Mouse (Mus musculus) limb, embryonic 14.5 days (tissue): ENCODE data around the gene Edar. TPM values are rescaled to one million over a fixed set of nuclear protein-coding genes. Genes with fewer than 3 reads are reported as not detected.

Experiments
- ATAC-seq: fragments of 200-750 bp; cut with Nextera tagmentation; 2 replicates; pipeline ENCODE4 v1.8.0; 2017; ENCODE audit warnings: low read depth, moderate number of reproducible peaks, moderate TSS enrichment; ENCODE audit not compliant: low FRiP score
- DNase-seq: peaks from one replicate; pipeline ENCODE4 v3.0.0-alpha.2; 2015; ENCODE audit warnings: low spot score
- H3K27ac ChIP-seq: fragments of 300-500 bp; sonication (generic); replicated peaks from 2 replicates; pipeline ENCODE4 v1.5.1; 2014; ENCODE audit warnings: low read depth, mild to moderate bottlenecking, low read length, moderate library complexity, mixed read lengths
- H3K27me3 ChIP-seq: fragments of 300-500 bp; sonication (generic); 2 replicates; pipeline ENCODE4 v1.6.1; 2014; ENCODE audit warnings: low read length, mixed read lengths; ENCODE audit not compliant: control insufficient read depth, insufficient read depth
- H3K36me3 ChIP-seq: fragments of 300-500 bp; sonication (generic); 2 replicates; pipeline ENCODE4 v1.6.1; 2014; ENCODE audit warnings: mild to moderate bottlenecking, low read length, moderate library complexity, mixed read lengths; ENCODE audit not compliant: control insufficient read depth, insufficient read depth
- H3K4me1 ChIP-seq: fragments of 300-500 bp; sonication (generic); 2 replicates; pipeline ENCODE4 v1.6.1; 2014; ENCODE audit warnings: antibody characterized with exemption, low read length, mixed read lengths; ENCODE audit not compliant: control insufficient read depth, insufficient read depth
- H3K4me2 ChIP-seq: fragments of 300-500 bp; sonication (generic); replicated peaks from 2 replicates; pipeline ENCODE4 v1.6.1; 2014; ENCODE audit warnings: low read depth, mild to moderate bottlenecking, low read length, moderate library complexity; ENCODE audit not compliant: severe bottlenecking
- H3K4me3 ChIP-seq: fragments of 300-500 bp; sonication (generic); replicated peaks from 2 replicates; pipeline ENCODE4 v1.5.1; 2014; ENCODE audit warnings: low read length
- H3K9ac ChIP-seq: fragments of 300-500 bp; sonication (generic); 2 replicates; pipeline ENCODE4 v1.6.1; 2014; ENCODE audit warnings: mild to moderate bottlenecking, low read depth, low read length, moderate library complexity; ENCODE audit not compliant: severe bottlenecking
- H3K9me3 ChIP-seq: fragments of 300-500 bp; sonication (generic); 2 replicates; pipeline ENCODE4 v1.6.1; 2016; ENCODE audit warnings: low read length; ENCODE audit not compliant: control insufficient read depth
- POLR2A ChIP-seq: fragments of 200-500 bp; IDR thresholded peaks from 2 replicates; pipeline ENCODE4 v1.8.0; 2012; ENCODE audit warnings: inconsistent platforms, mild to moderate bottlenecking, moderate library complexity, borderline replicate concordance; ENCODE audit not compliant: insufficient read depth, insufficient read length; ENCODE audit errors: extremely low read depth
- WGBS: fragments of 180-500 bp; shearing (Covaris S2); extraction: QIAGEN DNeasy Blood & Tissue Kit; methylation state at CpG from one replicate; pipeline ENCODE4 v1.1.7; 2014; 5-methylcytosine and 5-hydroxymethylcytosine counted together
- polyA plus RNA-seq, 2 experiments: library from polyadenylated mRNA; depleted of rRNA in 1 of 2; stranded (reverse) in 1 of 2; unstranded in 1 of 2; fragments of >200 nt; fragmentation: Nextera tagmentation in 1 of 2; extraction: Ambion mirVana in 1 of 2; gene quantifications; 2 replicates each; pipeline versions ENCODE4 v1.2.1 to v1.2.3; 2012 to 2014

The Edar gene
- polyA plus RNA-seq, 2 experiments = 2.2 to 2.8 TPM

DNA sequence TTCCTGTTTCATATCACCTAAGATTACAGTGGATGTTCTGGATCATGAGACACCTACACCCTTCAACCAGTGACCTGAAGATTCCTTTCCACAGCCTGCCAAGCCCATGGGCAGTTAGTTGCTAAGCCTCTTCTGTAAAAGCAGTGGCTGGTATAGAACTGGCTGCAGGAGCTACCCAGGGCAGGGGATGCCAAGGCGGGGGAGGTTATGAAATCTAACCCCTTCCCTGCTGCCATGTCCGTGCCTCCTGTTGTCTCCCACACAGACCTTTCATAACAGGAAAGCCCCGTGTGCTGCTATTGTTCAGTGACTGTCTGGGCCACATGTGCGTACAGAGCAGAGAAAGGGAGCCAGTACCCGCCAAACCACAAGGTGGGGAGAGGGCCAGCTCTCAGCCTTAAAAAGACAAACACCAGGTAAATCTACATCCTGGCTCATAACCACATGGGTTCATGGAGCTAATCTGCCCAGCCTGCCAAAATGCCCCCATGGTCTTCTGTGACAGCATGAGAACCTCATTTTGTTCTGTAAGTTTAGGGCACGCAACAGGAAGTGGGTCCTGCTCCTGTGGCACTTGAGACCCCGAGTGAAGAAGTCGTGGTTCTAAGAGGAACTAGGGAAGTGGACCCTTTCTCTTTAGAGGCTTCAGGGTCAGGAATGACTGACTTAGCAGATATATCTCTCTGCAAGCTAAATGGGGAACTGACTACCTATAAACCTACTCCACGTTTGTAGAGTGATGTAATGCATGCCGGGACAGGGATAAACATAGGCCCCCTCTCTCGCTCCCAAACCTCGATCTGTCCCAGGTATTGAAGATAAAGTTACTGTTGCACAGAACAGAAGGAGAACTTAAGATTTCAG lies 50.4 kb downstream of the Edar start:
- DNase-seq = no peak
- H3K9ac ChIP-seq = no peak overlapping the region
- H3K4me3 ChIP-seq = no peak overlapping the region
- no peak for TF ChIP-seq POLR2A
- no peak overlapping the region for H3K27ac ChIP-seq
- no peaks in the 10 kb centered on the region for H3K36me3 ChIP-seq
- no peak overlapping the region for H3K4me2 ChIP-seq
- H3K9me3 ChIP-seq = no peaks in the 10 kb centered on the region
- 63% methylated on average over 12 of the region's 12 CpGs for WGBS
- no peaks in the 10 kb centered on the region for H3K27me3 ChIP-seq
- H3K4me1 ChIP-seq = no peaks in the 10 kb centered on the region
- ATAC-seq = no peak

DNA sequence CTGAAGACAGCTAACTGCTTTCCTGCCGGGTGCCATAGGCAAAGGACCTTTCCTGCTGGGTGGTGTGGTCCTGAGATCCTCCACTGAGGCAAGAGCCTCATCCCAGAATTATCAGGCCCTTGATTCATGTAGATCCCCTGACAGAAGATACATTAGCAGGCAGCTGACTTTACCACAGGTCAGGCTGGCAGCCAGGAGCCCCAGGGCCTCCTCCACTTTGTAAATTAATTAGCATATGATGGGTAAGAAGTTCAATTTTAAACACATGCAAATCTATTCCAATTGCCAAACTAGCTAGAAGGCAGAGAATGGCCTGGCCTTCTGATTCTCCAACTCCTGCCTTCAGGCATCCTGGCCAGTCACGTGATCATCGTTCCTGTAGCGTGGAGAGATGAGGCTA lies 56.2 kb downstream of the Edar start:
- H3K4me2 ChIP-seq = no peak overlapping the region
- ATAC-seq = no peak

DNA sequence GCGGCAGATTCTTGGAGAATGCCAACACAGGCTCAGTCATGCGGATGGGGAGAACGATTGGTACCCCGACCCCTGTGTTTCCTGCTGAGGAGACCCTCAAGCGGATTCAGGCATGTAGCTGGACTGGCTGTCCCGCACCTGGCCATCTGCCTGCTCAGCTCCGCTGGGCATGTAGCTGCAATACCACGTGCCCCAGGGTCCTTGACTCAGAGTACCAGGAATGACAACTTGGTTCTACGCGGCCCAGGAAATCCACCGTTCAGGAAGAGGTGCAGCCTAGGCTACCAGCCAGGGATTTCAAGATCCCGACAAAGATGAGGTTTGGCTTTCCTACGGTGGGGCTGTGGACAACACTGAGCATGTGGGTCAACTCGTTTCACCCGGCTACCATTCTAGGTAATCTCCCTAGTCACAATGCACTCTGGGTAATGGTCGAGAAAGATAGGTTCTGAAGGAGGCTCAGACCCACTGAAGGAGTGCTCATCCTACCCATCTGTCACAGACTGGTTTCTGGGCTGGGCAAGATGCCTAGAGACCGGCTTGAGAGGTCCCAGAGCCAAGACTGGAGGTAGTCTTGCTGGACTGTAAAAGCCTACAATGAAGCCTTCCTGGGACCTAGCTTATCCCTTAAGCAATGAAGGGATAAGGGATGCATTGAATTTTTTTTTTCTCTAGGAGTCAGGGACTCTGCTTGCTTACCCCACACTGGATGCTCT lies 56.8 kb downstream of the Edar start:
- Histone ChIP-seq H3K27ac (no peak overlapping the region), H3K4me2 (no peak overlapping the region), H3K9me3 (no peaks in the 10 kb centered on the region), H3K27me3 (no peaks in the 10 kb centered on the region), H3K9ac (no peak overlapping the region), H3K4me3 (no peak overlapping the region), H3K36me3 (no peaks in the 10 kb centered on the region), H3K4me1 (no peaks in the 10 kb centered on the region)
- DNase-seq (no peak), ATAC-seq (no peak)
- no peak for TF ChIP-seq POLR2A
- WGBS = 81% methylated on average over 17 of the region's 17 CpGs

More for the DNA sequence above, 56.2 kb downstream of the Edar start:
- no peak for TF ChIP-seq POLR2A
- Histone ChIP-seq H3K27me3 (no peaks in the 10 kb centered on the region), H3K4me3 (no peak overlapping the region), H3K36me3 (no peaks in the 10 kb centered on the region), H3K4me1 (no peaks in the 10 kb centered on the region), H3K27ac (no peak overlapping the region), H3K9ac (no peak overlapping the region), H3K9me3 (no peaks in the 10 kb centered on the region)
- WGBS = 94% methylated on average over 4 of the region's 4 CpGs
- DNase-seq = no peak

DNA sequence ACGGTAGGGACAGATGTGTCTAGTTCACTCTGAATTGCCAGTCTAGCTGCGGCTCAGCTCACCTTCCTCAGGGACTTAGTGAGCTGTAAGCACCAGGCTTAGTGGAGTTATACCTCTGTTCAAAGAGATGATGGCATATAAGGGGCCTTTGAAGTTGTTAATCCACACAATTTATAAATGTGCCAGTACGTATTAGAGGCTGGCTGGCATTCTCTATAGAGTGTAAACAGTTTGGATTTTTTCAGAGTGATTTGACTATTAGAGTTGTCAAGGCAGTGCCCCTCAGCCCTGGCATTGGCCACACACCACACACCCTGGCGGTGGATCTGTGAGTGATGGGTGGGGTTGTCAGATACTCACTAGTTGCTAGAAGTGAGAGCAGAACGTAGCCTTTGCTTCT lies 58.9 kb downstream of the Edar start:
- Histone ChIP-seq H3K4me1 (no peaks in the 10 kb centered on the region), H3K36me3 (no peaks in the 10 kb centered on the region), H3K9ac (no peak overlapping the region), H3K4me2 (no peak overlapping the region), H3K9me3 (no peaks in the 10 kb centered on the region), H3K27ac (no peak overlapping the region), H3K4me3 (no peak overlapping the region), H3K27me3 (no peaks in the 10 kb centered on the region)
- no peak for ATAC-seq
- TF ChIP-seq POLR2A = no peak
- 83% methylated on average over 5 of the region's 5 CpGs for WGBS
- no peak for DNase-seq

DNA sequence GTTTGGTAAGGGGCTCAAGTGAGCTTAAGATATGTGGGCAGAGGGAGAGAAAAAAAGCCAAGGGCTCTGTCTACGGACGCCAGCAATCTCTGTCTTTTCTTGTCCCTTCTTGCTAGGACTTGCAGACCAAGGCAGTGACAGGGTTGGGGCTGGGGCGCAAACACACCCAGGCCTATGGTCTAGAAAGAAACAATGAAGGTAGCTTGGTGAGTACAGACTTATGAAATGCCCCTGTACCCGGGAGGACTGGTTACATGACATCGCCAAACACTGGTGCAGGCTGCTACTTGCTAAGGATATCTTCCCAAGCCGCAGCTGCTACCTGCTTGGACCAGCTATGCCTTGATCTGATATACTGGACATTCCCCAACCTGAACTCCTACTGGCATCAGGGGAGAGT lies 60.9 kb downstream of the Edar start:
- Histone ChIP-seq H3K4me1 (no peaks in the 10 kb centered on the region), H3K4me3 (no peak overlapping the region), H3K4me2 (no peak overlapping the region), H3K9ac (no peak overlapping the region), H3K27me3 (no peaks in the 10 kb centered on the region), H3K9me3 (no peaks in the 10 kb centered on the region), H3K27ac (no peak overlapping the region), H3K36me3 (no peaks in the 10 kb centered on the region)
- TF ChIP-seq POLR2A = no peak
- no peak for DNase-seq
- no peak for ATAC-seq
- 88% methylated on average over 6 of the region's 6 CpGs for WGBS
